Comparison of ENCODE assay signal across 10 mouse cellular contexts in the genomic region with DNA sequence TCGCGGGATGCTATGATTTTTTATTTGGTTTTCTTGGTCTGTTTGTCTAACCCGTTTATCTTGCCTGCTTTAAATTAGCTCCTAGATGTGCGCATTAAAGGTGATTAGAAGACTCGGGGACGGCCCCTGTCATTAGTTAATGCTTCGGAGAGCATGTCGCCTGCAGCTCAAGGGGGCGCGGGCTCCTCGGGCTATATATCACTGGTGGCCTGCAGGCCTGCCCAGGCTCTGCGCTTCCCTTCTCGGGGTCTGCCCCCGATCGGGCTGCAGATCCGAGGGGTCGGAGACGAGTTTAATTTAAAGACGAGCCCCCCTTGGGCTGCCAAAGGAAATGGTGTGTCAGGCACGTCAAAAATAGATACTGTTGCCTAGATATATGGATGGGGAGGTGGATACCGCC.
DNase-seq lines count a peak whose midpoint lies in the region; ATAC-seq and TF ChIP-seq lines count a peak whose summit lies in the region.
"Had no signal": no experiment of that assay in that cellular context is flagged by ENCODE, and none has a peak within 500 bp of the region (broad histone marks: within the 10 kb centered on the region; RNA-seq: fewer than 3 reads in every experiment).

No protein-coding gene starts in this region.

- peak overlapping the region; percentile 50 for H3K4me2 ChIP-seq in kidney, embryonic 15.5 days
- peak overlapping the region; percentile 43 for H3K4me2 ChIP-seq in embryonic facial prominence, embryonic 12.5 days (replicated peaks)
- H3K4me2 ChIP-seq in hindbrain, postnatal 0 days (ENCODE audit: low read depth, low read length), result peak overlapping the region; percentile 40
- peak overlapping the region; percentile 46 for H3K4me2 ChIP-seq in neural tube, embryonic 12.5 days (replicated peaks)

- H3K9me3 ChIP-seq in kidney, embryonic 15.5 days (replicated peaks), result 0 out of 2 replicates have a peak, but pooled peaks cover 3% of the 10 kb centered on the region
- H3K9me3 ChIP-seq in embryonic facial prominence, embryonic 12.5 days, result no peaks in the 10 kb centered on the region
- H3K9me3 ChIP-seq in hindbrain, postnatal 0 days (ENCODE audit: low read length), result no peaks in the 10 kb centered on the region
- H3K9me3 ChIP-seq in neural tube, embryonic 12.5 days, result no peaks in the 10 kb centered on the region

- peaks cover 84% of the 10 kb centered on the region for H3K27me3 ChIP-seq in kidney, embryonic 15.5 days
- H3K27me3 ChIP-seq in kidney, adult 2 months (replicated peaks; ENCODE audit: control insufficient read depth, insufficient read depth, low read length), result no peaks in the 10 kb centered on the region; the same call in 1 of the 2 replicates
- peaks cover 44% of the 10 kb centered on the region for H3K27me3 ChIP-seq in embryonic facial prominence, embryonic 12.5 days
- H3K27me3 ChIP-seq in hindbrain, postnatal 0 days (ENCODE audit: insufficient read depth, low read length), result peaks cover 29% of the 10 kb centered on the region
- H3K27me3 ChIP-seq in neural tube, embryonic 12.5 days (replicated peaks), result peaks cover 45% of the 10 kb centered on the region

- under 1% methylated on average over 21 of the region's 21 CpGs for WGBS in kidney, embryonic 15.5 days
- 3% methylated on average over 21 of the region's 21 CpGs for WGBS in kidney, adult 2 months
- WGBS in embryonic facial prominence, embryonic 12.5 days, result 0% methylated on average over 21 of the region's 21 CpGs
- WGBS in hindbrain, postnatal 0 days, result 2% methylated on average over 21 of the region's 21 CpGs
- under 1% methylated on average over 21 of the region's 21 CpGs for whole genome bisulfite sequencing in neural tube, embryonic 12.5 days

- H3K4me1 ChIP-seq in kidney, embryonic 15.5 days, result peaks cover 14% of the 10 kb centered on the region
- H3K4me1 ChIP-seq in kidney, adult 2 months (ENCODE audit: control insufficient read depth, insufficient read depth, low read length), result no peaks in the 10 kb centered on the region
- peaks cover 11% of the 10 kb centered on the region; the same call in 1 of the 2 replicates for H3K4me1 ChIP-seq in embryonic facial prominence, embryonic 12.5 days
- no peaks in the 10 kb centered on the region; the same call in 1 of the 2 replicates for H3K4me1 ChIP-seq in hindbrain, postnatal 0 days (ENCODE audit: insufficient read depth, low read length)
- H3K4me1 ChIP-seq in neural tube, embryonic 12.5 days, result peaks cover 7% of the 10 kb centered on the region

- no peak overlapping the region for H3K27ac ChIP-seq in kidney, embryonic 15.5 days
- H3K27ac ChIP-seq in kidney, adult 2 months (ENCODE audit: insufficient read depth, low read depth, low read length), result no peak overlapping the region
- no peak overlapping the region for H3K27ac ChIP-seq in embryonic facial prominence, embryonic 12.5 days
- no peak overlapping the region for H3K27ac ChIP-seq in hindbrain, postnatal 0 days
- H3K27ac ChIP-seq in neural tube, embryonic 12.5 days, result no peak overlapping the region

- no peak overlapping the region for H3K9ac ChIP-seq in kidney, embryonic 15.5 days
- H3K9ac ChIP-seq in embryonic facial prominence, embryonic 12.5 days, result no peak overlapping the region
- H3K9ac ChIP-seq in hindbrain, postnatal 0 days (replicated peaks; ENCODE audit: low read length), result no peak overlapping the region
- H3K9ac ChIP-seq in neural tube, embryonic 12.5 days, result no peak overlapping the region

- H3K36me3 ChIP-seq in kidney, embryonic 15.5 days, result no peaks in the 10 kb centered on the region
- no peaks in the 10 kb centered on the region for H3K36me3 ChIP-seq in kidney, adult 2 months (ENCODE audit: control insufficient read depth, insufficient read depth, low read length)
- H3K36me3 ChIP-seq in embryonic facial prominence, embryonic 12.5 days, result no peaks in the 10 kb centered on the region
- H3K36me3 ChIP-seq in hindbrain, postnatal 0 days (ENCODE audit: insufficient read depth, low read length), result no peaks in the 10 kb centered on the region
- no peaks in the 10 kb centered on the region for H3K36me3 ChIP-seq in neural tube, embryonic 12.5 days
- H3K36me3 ChIP-seq: G1E had no signal

- ATAC-seq in kidney, embryonic 15.5 days (replicated peaks; ENCODE audit: low FRiP score), result no peak
- no peak for ATAC-seq in embryonic facial prominence, embryonic 12.5 days (ENCODE audit: insufficient number of reproducible peaks, insufficient read depth, low FRiP score, low TSS enrichment)
- no peak for ATAC-seq in hindbrain, postnatal 0 days
- no peak for ATAC-seq in neural tube, embryonic 12.5 days (ENCODE audit: low FRiP score, low read depth)
- no peak for ATAC-seq in activated CD4-positive, CD25-positive, alpha-beta regulatory T cell, adult 4 months

- no peak for TF ChIP-seq POLR2A in kidney, adult 2 months (IDR thresholded peaks at IDR 0.05; ENCODE audit: low read depth, low read length)

- TF ChIP-seq CTCF in kidney, adult 2 months (conservative IDR thresholded peaks at IDR 0.05; ENCODE audit: insufficient read depth, insufficient read length, low read depth, low read length), result no peak
- no peak for TF ChIP-seq CTCF in hindbrain, postnatal 0 days (IDR thresholded peaks at IDR 0.05; ENCODE audit: low read depth)

- peak overlapping the region; percentile 16 for H3K4me3 ChIP-seq in kidney, embryonic 15.5 days (replicated peaks)
- H3K4me3 ChIP-seq in kidney, adult 2 months (ENCODE audit: insufficient read depth, low read depth, low read length), result no peak overlapping the region
- peak overlapping the region; percentile 23 for H3K4me3 ChIP-seq in embryonic facial prominence, embryonic 12.5 days
- peak overlapping the region; percentile 18; the same call in 1 of the 2 replicates for H3K4me3 ChIP-seq in hindbrain, postnatal 0 days (ENCODE audit: low read length)
- no peak overlapping the region for H3K4me3 ChIP-seq in neural tube, embryonic 12.5 days

- DNase-seq in kidney, adult 2 months, result no peak
- DNase-seq in hindbrain, postnatal 0 days (ENCODE audit: low spot score), result no peak
- no peak for DNase-seq in thymus, adult 18-20 months
- no peak for DNase-seq in left cerebral cortex, adult 8-10 months (ENCODE audit: low spot score in 2 of 2)
- DNase-seq: spleen, adult 18-20 months had no signal

Comparison
In these comparisons a context has a peak if more than half of its experiments do, and no peak if none do; other contexts are left out.
1. H3K4me3 ChIP-seq: peak in kidney, embryonic 15.5 days (single experiment), embryonic facial prominence, embryonic 12.5 days (single experiment) and hindbrain, postnatal 0 days (single experiment); none in kidney, adult 2 months (single experiment) and neural tube, embryonic 12.5 days (single experiment).
2. Peak in every context shown above with its lines, with median percentiles within 50 percentile points of each other: H3K4me2 ChIP-seq.